Mouse (Mus musculus) gastrocnemius, adult 2 months (tissue): ENCODE results near the gene Pde9a. TPM values are rescaled to one million over a fixed set of nuclear protein-coding genes. Genes with fewer than 3 reads are reported as not detected.
A peak's percentile ranks its signal among the peaks of the same experiment; 100 is the strongest.

Source experiments
- DNase-seq: peaks from one replicate; pipeline ENCODE4 v3.0.0; 2022
- H3K27ac ChIP-seq: fragments of 200-600 bp; 2 replicates; pipeline ENCODE4 v1.8.1; 2022; ENCODE audit warnings: mild to moderate bottlenecking
- H3K4me3 ChIP-seq: fragments of 200-600 bp; 2 replicates; pipeline ENCODE4 v1.8.1; 2022; ENCODE audit warnings: mild to moderate bottlenecking, moderate library complexity
- CTCF ChIP-seq: fragments of 200-600 bp; IDR thresholded peaks from 2 replicates; pipeline ENCODE4 v1.8.1; 2022; ENCODE audit warnings: antibody characterized with exemption, mild to moderate bottlenecking, moderate library complexity
- intact Hi-C: fragments of 180-260 bp; cut with DNase I; formaldehyde crosslinking; loops from one replicate; pipeline ENCODE4 v1.15.1; 2025
- total RNA-seq, 2 experiments: library from RNA; stranded (reverse); gene quantifications; 2 replicates each; pipeline ENCODE4 v1.2.3; 2021

Gene Pde9a
- total RNA-seq, 2 experiments from 2014 or later: 1.8 to 3.3 TPM

DNA sequence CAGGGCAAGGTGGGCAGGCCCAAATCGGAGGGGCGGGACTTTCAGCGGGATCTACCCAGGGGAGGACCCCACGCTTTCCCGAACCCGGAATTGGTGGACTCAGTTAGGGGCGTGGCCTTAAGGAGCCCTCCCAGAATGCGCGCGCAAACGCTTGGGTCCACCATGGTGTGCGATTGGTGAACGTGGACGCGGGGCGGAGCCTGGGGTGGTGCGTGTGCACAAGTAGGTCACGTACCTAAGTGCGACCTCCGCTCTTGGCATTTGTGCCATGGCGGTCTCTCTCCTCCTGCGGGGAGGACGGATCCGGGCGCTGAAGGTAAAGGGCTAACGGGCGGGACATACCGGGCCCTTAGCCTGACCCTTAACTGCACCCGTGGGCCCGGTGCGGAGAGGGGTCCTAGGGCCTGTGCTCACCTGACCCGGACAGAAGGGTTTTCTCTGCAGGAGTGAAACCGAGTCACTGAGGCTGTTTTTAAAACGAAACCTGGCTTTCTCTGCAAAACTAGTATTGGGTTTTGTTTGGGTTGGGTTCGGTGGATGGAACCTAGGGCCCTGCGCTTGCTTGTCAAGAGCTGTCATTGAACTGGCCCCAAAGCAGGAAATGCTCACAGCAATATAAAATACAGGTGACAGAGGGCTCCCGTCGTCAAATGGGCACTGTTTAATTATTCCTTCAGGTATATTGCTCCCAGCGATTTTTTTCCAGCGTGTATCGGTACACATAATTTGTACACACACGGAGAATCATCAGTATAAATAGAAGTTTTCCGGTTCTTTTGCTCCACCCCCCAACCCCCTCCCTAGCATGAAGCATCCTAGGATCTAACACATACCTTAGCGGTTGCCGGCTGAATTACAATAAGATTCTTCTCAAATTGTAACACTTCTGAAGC lies 134.2 kb downstream of the Pde9a start, which contains the start of the genes Wdr4 and Ndufv3:
Gene Wdr4 (minus strand): TSS at position 35 of the 893 bp plus-strand sequence.
Gene Ndufv3 (plus strand): TSS at position 170 of the 893 bp plus-strand sequence.
- peak; percentile 100 for DNase-seq
- H3K27ac ChIP-seq: peak within 1 kb of the TSS; percentile 97
- H3K4me3 ChIP-seq: peak within 1 kb of the TSS; percentile 89
- TF ChIP-seq CTCF: no peak
- intact Hi-C loops: loop anchor here (2.0 kb wide), 1 partner anchor 45 kb away; the partner anchor contains the start of gene Pknox1

DNA sequence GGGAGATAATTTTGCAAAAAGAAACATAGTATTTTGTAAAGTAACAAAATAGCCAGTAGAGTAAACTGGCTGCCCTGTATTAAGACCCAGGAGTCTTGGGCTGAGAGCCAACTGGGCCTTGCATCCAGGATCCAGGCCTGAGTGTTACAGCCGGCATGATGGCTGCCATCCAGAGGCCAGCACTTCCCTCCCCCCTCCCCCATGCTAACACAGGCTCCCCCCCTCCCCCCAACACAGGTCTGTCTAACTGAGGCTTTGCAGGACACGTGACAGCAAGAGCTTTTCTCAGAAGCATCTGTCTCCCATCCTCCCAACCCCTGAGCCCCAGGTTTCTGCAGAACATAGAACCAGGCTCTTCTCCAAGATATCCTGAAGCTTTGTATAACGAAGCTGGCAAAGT lies 134.9 kb downstream of the Pde9a start:
- Histone ChIP-seq H3K4me3 (peak overlapping the region; percentile 89), H3K27ac (peak overlapping the region; percentile 97)
- intact Hi-C loops: loop anchor here (2.0 kb wide), 1 partner anchor 44 kb away; the partner anchor contains the start of gene Pknox1
- DNase-seq: peak; percentile 82
- no peak for TF ChIP-seq CTCF

DNA sequence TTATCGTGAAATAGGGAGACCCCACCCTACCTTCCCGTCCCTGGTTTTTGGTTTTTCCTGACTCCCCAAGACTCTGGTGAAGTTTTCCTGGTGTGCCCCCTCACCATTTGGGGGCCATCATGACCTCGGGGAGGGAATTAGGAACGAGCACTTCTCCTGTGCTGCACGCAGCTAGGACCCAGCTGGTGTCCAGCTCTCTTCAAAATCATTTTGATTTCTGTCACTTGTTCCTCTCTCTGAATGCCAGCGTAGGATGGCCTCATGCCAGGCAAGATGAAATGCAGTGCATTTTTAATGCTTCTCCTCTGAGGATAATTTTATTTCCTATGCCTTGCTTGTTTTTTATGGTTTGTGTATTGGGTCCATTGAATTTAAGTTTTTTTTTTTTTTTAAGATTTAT lies 135.9 kb downstream of the Pde9a start:
- intact Hi-C loops: loop anchor here (2.0 kb wide), 1 partner anchor 43 kb away; the partner anchor contains the start of gene Pknox1

DNA sequence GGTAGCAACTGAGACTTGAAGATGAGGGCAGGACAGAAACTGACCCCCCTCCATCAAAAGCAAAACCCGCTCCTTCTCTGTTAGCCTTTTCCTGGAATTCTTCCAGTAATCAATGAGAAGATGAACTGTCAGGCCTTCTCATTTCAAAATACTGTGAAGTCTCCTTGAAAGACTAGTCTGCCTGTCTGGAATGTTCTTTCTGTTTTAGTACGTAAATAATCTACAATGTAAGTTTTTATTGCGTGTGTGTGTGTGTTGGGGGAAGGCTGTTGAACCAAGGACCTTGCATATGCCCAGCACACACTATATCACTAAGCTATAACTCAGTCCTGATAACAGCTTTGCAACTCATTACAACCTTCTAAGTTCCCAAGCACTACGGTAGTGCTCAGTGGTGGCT lies 139.1 kb downstream of the Pde9a start:
- no peak for DNase-seq
- TF ChIP-seq CTCF: no peak
- Histone ChIP-seq H3K27ac (no peak overlapping the region), H3K4me3 (no peak overlapping the region)
- intact Hi-C loops: no loop called here

More for the DNA sequence above, 135.9 kb downstream of the Pde9a start:
- no peak for TF ChIP-seq CTCF
- Histone ChIP-seq H3K4me3 (no peak overlapping the region), H3K27ac (no peak overlapping the region)
- no peak for DNase-seq

DNA sequence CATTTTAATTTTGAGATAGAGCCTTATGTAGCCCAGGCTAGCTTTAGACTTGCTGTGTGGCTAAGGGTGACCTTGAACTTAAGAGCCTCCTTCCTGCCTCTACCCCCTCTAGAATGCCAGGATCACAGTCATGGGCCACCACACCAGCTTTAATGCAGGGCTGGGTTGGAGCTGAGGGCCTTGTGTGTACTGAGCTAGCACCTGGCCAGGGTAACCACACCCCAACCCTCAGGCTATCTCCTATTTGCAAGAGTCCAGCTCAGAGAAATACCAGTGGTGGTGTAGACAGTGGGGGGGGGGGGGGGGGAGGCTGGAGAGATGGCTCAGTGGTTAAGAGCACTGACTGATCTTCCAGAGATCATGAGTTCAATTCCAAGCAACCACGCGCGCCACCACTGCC lies 139.8 kb downstream of the Pde9a start:
- no peak for TF ChIP-seq CTCF
- H3K27ac ChIP-seq: no peak overlapping the region
- H3K4me3 ChIP-seq: no peak overlapping the region
- intact Hi-C loops: no loop called here
- no peak for DNase-seq

Other genes starting within 250 kb of the Pde9a start
- gene Tff2, start 241.9 kb upstream of the Pde9a start, total RNA-seq: not detected
- not detected for gene Tff1, start 220.9 kb upstream of the Pde9a start, total RNA-seq
- gene Tmprss3, start 187.2 kb upstream of the Pde9a start, total RNA-seq: not detected
- not detected for gene Ubash3a, start 178.3 kb upstream of the Pde9a start, total RNA-seq
- gene Rsph1, start 108.8 kb upstream of the Pde9a start, total RNA-seq: 10 to 100 TPM in 1 of 2 experiments, 1 to 10 TPM in 1; 4.7 to 17.5 TPM
- 1 to 10 TPM; 3.0 to 4.2 TPM for gene Slc37a1, start 99.4 kb upstream of the Pde9a start, total RNA-seq
- 1 to 10 TPM; 4.3 to 7.7 TPM for gene Wdr4, start 133.8 kb downstream of the Pde9a start, total RNA-seq
- gene Ndufv3, start 133.9 kb downstream of the Pde9a start, total RNA-seq: 100 to 1,000 TPM; 451 to 524 TPM
- 1 to 10 TPM; 7.0 to 7.1 TPM for gene Pknox1, start 178.5 kb downstream of the Pde9a start, total RNA-seq